Mouse (Mus musculus) ES-Bruce4 (cell line): Measurements from ENCODE around the gene Slc13a3.
A peak's percentile ranks its signal among the peaks of the same experiment; 100 is the strongest.

Experiments used
- CTCF ChIP-seq: IDR thresholded peaks from one replicate; pipeline ENCODE4 v1.8.1; 2011; ENCODE audit warnings: low read depth, low read length
- POLR2A ChIP-seq: IDR thresholded peaks from one replicate; pipeline ENCODE4 v1.8.1; 2011; ENCODE audit warnings: low read length; ENCODE audit not compliant: insufficient read depth

- TF ChIP-seq CTCF: peak; percentile 50
- TF ChIP-seq POLR2A: no peak
Observed at GRCm38 (mm10) chr2:165363282-165363681, 109.7 kb downstream of the Slc13a3 start.
